Mouse (Mus musculus): ENCODE measurements around the gene Atp6v0c. TPM values are rescaled to one million over a fixed set of nuclear protein-coding genes. Genes with fewer than 3 reads are reported as not detected.
"Not testable (repeated sequence)": the region's sequence is repeated elsewhere in the genome, so short reads cannot be mapped to it uniquely, and the experiment has no call there.

Atp6v0c gene
- total RNA-seq, 2 experiments from 2014 or later: 147 to 152 TPM

GRCm38 (mm10) chr17:24149421-24149820 lies 20.1 kb downstream of the Atp6v0c start:
- no peak for TF ChIP-seq CTCF (IDR thresholded peaks at IDR 0.05)
- intact Hi-C loops (cut with DNase I): no loop called here
- Histone ChIP-seq H3K4me3 (no peak overlapping the region), H3K27ac (no peak overlapping the region)
- DNase-seq: no peak

DNA sequence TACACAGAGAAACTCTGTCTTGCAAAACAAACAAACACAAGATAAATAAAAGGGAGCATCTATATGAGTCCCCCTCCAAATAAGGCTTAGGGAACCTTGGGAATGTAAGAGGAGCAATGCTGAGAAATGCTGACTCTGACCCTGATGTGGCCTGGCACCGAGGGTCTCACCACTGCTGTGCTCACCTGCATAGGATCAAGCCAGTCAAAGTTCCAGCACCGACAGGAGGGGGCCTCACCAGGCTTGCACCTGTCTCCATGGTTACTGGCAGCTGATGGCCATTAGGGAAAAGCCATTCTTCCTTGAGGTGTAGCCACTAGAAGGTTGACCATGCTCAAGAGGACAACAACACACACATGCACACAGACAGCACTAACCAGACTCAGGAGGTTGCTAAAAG lies 26.6 kb downstream of the Atp6v0c start:
- no peak for TF ChIP-seq CTCF (IDR thresholded peaks at IDR 0.05)
- intact Hi-C loops (cut with DNase I): loop anchor here (5.0 kb wide), 1 partner anchor 71 kb away; the partner anchor contains the start of gene Kctd5
- no peak for DNase-seq
- H3K27ac ChIP-seq: no peak overlapping the region
- no peak overlapping the region for H3K4me3 ChIP-seq

DNA sequence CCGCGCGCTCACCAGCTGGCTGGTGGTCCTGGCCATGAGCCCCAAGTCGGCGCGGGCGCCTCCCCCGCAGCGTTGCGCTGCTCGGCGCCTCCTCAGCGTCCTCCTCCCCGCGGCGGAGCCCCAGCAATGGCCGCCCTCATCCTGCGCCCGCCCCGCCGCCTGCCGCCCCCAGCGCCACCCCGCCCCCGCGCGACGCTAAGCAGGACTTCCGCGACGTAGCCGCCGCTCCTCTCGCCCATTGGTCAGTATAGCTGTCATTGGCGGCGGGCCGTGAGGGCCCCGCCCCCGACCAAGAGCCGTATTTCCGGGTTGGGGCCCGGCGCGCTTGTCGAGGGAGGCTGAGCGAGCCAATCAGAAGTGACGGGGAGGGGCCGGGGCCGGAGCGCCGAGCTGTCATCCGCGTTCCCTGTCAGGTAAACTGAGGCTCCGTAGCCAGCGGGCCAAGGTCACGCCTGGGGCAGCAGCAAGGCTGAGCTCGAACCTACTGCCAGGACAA lies 28.0 kb downstream of the Atp6v0c start:
- intact Hi-C loops (cut with DNase I): loop anchor here (5.0 kb wide), 1 partner anchor 69 kb away; the partner anchor contains the start of gene Kctd5
- H3K4me3 ChIP-seq: peak overlapping the region; percentile 99
- TF ChIP-seq CTCF (IDR thresholded peaks at IDR 0.05): no peak
- DNase-seq: peak; percentile 98
- peak overlapping the region; percentile 97 for H3K27ac ChIP-seq

DNA sequence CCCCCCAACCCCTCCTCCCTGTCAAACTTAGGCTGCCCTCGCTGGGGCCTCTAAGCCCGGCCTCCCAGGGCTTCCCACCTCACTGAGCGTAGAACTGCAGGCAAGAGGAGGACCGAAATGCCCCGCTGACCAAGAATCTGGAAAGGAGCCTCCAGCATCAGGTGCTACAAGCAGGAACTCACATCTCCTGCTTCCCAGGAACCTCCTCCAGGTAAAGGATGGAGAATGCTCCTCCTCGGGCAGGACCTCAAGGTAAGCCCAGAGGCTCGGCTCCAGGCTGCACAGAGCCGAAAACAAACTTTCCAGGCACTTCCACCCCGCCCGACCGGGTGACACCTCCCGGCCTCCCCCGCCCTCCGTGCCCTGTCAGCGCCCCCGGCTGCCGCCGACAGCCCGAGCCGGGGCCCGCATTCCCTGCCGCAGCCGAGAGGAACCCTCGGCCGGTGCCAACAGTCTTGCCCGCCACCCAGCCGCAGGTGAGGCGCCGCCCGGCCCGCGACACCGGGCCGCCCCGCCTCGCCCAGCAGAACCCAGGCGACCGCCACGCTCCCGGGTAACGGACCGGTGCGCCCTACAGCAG lies 28.6 kb downstream of the Atp6v0c start:
- intact Hi-C loops (cut with DNase I): loop anchor here (5.0 kb wide), 1 partner anchor 69 kb away; the partner anchor contains the start of gene Kctd5
- no peak for TF ChIP-seq CTCF (IDR thresholded peaks at IDR 0.05)
- Histone ChIP-seq H3K27ac (peak overlapping the region; percentile 97), H3K4me3 (peak overlapping the region; percentile 99)
- peak; percentile 31 for DNase-seq

- Histone ChIP-seq H3K27ac (peak overlapping the region; percentile 97; the same call in 1 of the 2 replicates), H3K4me3 (peak overlapping the region; percentile 99)
- intact Hi-C loops (cut with DNase I): loop anchor here (5.0 kb wide), 1 partner anchor 68 kb away; the partner anchor contains the start of gene Kctd5
- no peak for TF ChIP-seq CTCF (IDR thresholded peaks at IDR 0.05)
- no peak for DNase-seq
Observed at GRCm38 (mm10) chr17:24139968-24140367, 29.5 kb downstream of the Atp6v0c start.

- H3K4me3 ChIP-seq: no peak overlapping the region
- intact Hi-C loops (cut with DNase I): no loop called here
- no peak for DNase-seq
- H3K27ac ChIP-seq: no peak overlapping the region; the same call in 1 of the 2 replicates
- TF ChIP-seq CTCF (IDR thresholded peaks at IDR 0.05): no peak
Observed at GRCm38 (mm10) chr17:24139256-24139655, 30.2 kb downstream of the Atp6v0c start.

GRCm38 (mm10) chr17:24137226-24137880 lies 32.1 kb downstream of the Atp6v0c start:
- Histone ChIP-seq H3K4me3 (no peak overlapping the region), H3K27ac (peak overlapping the region; percentile 40; the same call in 1 of the 2 replicates)
- no peak for TF ChIP-seq CTCF (IDR thresholded peaks at IDR 0.05)
- DNase-seq: no peak
- intact Hi-C loops (cut with DNase I): no loop called here

DNA sequence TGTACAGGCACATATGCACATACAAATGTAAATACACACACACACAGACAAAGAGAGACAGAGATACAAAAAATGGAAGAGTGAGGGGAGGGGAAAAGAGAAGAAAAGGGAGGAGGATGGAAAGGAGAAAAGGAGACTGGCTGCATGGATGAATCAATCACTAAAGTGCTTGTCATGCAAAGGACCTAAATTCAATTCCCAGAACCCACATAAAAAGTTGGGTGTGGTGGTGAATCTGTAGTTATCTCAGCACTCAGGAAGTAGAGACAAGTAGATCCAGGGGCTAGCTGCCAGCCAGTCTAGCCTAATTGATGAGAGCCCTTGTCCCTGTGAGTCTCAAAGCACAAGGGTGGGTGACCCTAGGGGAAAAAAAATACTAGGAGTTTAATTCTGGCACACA lies 35.4 kb downstream of the Atp6v0c start:
- no peak overlapping the region for H3K4me3 ChIP-seq
- intact Hi-C loops (cut with DNase I): no loop called here
- TF ChIP-seq CTCF (IDR thresholded peaks at IDR 0.05): no peak
- H3K27ac ChIP-seq: peak overlapping the region; percentile 41
- no peak for DNase-seq

DNA sequence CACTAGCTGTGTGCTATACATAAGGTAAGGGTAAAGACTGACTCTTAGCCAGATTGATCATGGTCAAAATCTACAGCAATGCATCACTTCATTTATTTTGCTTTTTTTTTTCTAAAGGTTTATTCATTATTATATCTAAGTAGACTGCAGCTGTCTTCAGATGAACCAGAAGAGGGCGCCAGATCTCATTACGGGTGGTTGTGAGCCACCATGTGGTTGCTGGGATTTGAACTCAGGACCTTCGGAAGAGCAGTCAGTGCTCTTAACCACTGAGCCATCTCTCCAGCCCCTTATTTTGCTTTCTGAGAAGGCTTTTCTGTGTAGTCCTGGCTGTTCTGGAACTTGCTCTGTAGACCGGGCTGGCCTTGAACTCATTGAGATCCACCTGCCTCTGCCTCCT lies 36.6 kb downstream of the Atp6v0c start:
- intact Hi-C loops (cut with DNase I); H3K4me3 ChIP-seq; H3K27ac ChIP-seq; DNase-seq: not testable (repeated sequence)
- peak; percentile 38 for TF ChIP-seq CTCF (IDR thresholded peaks at IDR 0.05)

GRCm38 (mm10) chr17:24131570-24131969 lies 37.9 kb downstream of the Atp6v0c start:
- TF ChIP-seq CTCF (IDR thresholded peaks at IDR 0.05): no peak
- no peak for DNase-seq
- intact Hi-C loops (cut with DNase I): no loop called here
- no peak overlapping the region for H3K4me3 ChIP-seq
- no peak overlapping the region for H3K27ac ChIP-seq

DNA sequence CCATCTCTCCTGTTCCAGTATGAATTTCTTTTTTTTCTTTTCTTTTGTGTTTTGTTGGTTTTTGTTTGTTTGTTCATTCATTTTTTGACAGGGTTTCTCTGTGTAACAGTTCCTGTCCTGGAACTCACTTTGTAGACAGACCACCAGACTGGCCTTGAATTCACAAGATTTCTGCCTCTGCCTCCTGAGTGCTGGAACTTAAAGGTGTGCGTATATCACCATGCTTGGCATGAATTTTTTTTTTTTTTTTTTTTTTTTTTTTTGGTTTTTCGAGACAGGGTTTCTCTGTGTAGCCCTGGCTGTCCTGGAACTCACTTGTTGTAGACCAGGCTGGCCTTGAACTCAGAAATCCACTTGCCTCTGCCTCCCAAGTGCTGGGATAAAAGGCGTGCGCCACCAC lies 40.3 kb downstream of the Atp6v0c start:
- H3K4me3 ChIP-seq; DNase-seq; intact Hi-C loops (cut with DNase I): not testable (repeated sequence)
- peak overlapping the region; percentile 59 for H3K27ac ChIP-seq

GRCm38 (mm10) chr17:24127592-24127991 lies 41.9 kb downstream of the Atp6v0c start:
- no peak overlapping the region for H3K27ac ChIP-seq
- DNase-seq: no peak
- intact Hi-C loops (cut with DNase I): no loop called here
- no peak for TF ChIP-seq CTCF (IDR thresholded peaks at IDR 0.05)
- no peak overlapping the region for H3K4me3 ChIP-seq

- intact Hi-C loops (cut with DNase I): no loop called here
- Histone ChIP-seq H3K27ac (no peak overlapping the region), H3K4me3 (no peak overlapping the region)
- TF ChIP-seq CTCF (IDR thresholded peaks at IDR 0.05): no peak
- DNase-seq: no peak
Observed at GRCm38 (mm10) chr17:24126801-24127200, 42.7 kb downstream of the Atp6v0c start.
